ENCODE assay signal across 9 mouse cellular contexts in the genomic region with DNA sequence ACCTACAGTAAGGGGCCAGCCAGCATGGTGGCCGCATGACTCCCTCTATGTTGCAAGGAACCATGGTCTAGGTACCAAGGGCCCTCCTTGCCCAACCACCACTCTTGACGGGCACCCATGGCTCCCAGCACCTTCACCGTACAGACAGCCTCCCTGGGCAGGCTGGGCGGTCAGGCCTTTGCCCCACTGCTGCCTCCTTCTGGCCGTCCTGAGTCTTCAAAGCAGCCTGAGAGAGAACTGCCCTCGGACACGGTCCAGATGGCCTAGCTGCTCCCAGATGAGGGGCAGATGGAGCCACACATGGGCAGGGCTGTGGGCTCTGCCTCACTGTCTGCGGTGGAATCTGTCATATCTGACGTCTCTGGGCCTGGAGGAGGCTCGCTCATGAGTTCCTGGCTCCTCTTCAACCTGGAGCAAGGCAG. TPM values are rescaled to one million over a fixed set of nuclear protein-coding genes. Genes with fewer than 3 reads are reported as not detected.
DNase-seq lines count a peak whose midpoint lies in the region; ATAC-seq and TF ChIP-seq lines count a peak whose summit lies in the region.
"Had no signal": no experiment of that assay in that cellular context is flagged by ENCODE, and none has a peak within 500 bp of the region (broad histone marks: within the 10 kb centered on the region; RNA-seq: fewer than 3 reads in every experiment).

No protein-coding gene starts in this region.

- WGBS in hindbrain, embryonic 10.5 days: 59% methylated on average over 10 of the region's 10 CpGs
- WGBS in neural tube, embryonic 14.5 days: 45% methylated on average over 10 of the region's 10 CpGs

- H3K27me3 ChIP-seq in hindbrain, embryonic 10.5 days (ENCODE audit: insufficient read depth, poor library complexity, severe bottlenecking): no peaks in the 10 kb centered on the region
- H3K27me3 ChIP-seq in neural tube, embryonic 14.5 days (ENCODE audit: control insufficient read depth, insufficient read depth, low read length): no peaks in the 10 kb centered on the region
- H3K27me3 ChIP-seq: limb, embryonic 15.5 days had no signal

- no peak overlapping the region for H3K4me3 ChIP-seq in left cerebral cortex, adult 2 months
- no peak overlapping the region for H3K4me3 ChIP-seq in hindbrain, embryonic 10.5 days
- H3K4me3 ChIP-seq in neural tube, embryonic 14.5 days (ENCODE audit: low read depth, low read length): no peak overlapping the region
- H3K4me3 ChIP-seq: limb, embryonic 15.5 days had no signal

- peak; percentile 22 for DNase-seq in adrenal gland, postnatal 14 days
- DNase-seq in adrenal gland, adult (ENCODE audit: inconsistent age in 2 of 2, low spot score in 1 of 2): no peak
- DNase-seq in left cerebral cortex, adult 2 months (ENCODE audit: extremely low spot score in 1 of 2, low spot score in 2 of 2): no peak
- no peak for DNase-seq in left cerebral cortex, adult 9 months (ENCODE audit: low spot score in 2 of 2)
- DNase-seq in hindbrain, embryonic 10.5 days (ENCODE audit: low spot score): peak; percentile 53
- DNase-seq in urinary bladder, postnatal 36 days (ENCODE audit: low spot score in 2 of 2): no peak
- no peak for DNase-seq in left cerebral cortex, postnatal 25 days (ENCODE audit: low spot score in 2 of 2)

- intact Hi-C loops in left cerebral cortex, adult 2 months (cut with DNase I): loop anchor here (1.0 kb wide), 1 partner anchor 36 kb away; no protein-coding TSS in a partner anchor
- intact Hi-C loops in left cerebral cortex, postnatal 25 days (cut with DNase I): loop anchor here (1.0 kb wide), 1 partner anchor 36 kb away; no protein-coding TSS in a partner anchor

- H3K4me1 ChIP-seq in hindbrain, embryonic 10.5 days (replicated peaks): peaks cover 26% of the 10 kb centered on the region; the same call in 1 of the 2 replicates
- H3K4me1 ChIP-seq in neural tube, embryonic 14.5 days (ENCODE audit: control insufficient read depth, insufficient read depth, low read length): no peaks in the 10 kb centered on the region
- H3K4me1 ChIP-seq: limb, embryonic 15.5 days had no signal

- TF ChIP-seq CTCF in left cerebral cortex, adult 2 months (IDR thresholded peaks at IDR 0.05): peak; percentile 47

- no peak overlapping the region; the same call in 1 of the 2 replicates for H3K27ac ChIP-seq in left cerebral cortex, adult 2 months
- H3K27ac ChIP-seq in hindbrain, embryonic 10.5 days: peak overlapping the region; percentile 30
- H3K27ac ChIP-seq in neural tube, embryonic 14.5 days (ENCODE audit: low read depth, low read length): no peak overlapping the region
- H3K27ac ChIP-seq: limb, embryonic 15.5 days had no signal

- no peak overlapping the region for H3K9ac ChIP-seq in neural tube, embryonic 14.5 days (replicated peaks; ENCODE audit: low read depth, low read length)
- H3K9ac ChIP-seq: limb, embryonic 15.5 days had no signal

- H3K36me3 ChIP-seq in hindbrain, embryonic 10.5 days: peaks cover 37% of the 10 kb centered on the region
- H3K36me3 ChIP-seq in neural tube, embryonic 14.5 days (ENCODE audit: control insufficient read depth, insufficient read depth, low read length): peaks cover 17% of the 10 kb centered on the region
- H3K36me3 ChIP-seq: limb, embryonic 15.5 days had no signal

- H3K4me2 ChIP-seq in neural tube, embryonic 14.5 days (ENCODE audit: low read depth, low read length): no peak overlapping the region
- H3K4me2 ChIP-seq: limb, embryonic 15.5 days had no signal

- ATAC-seq in neural tube, embryonic 14.5 days (ENCODE audit: low read depth): peak; percentile 42; the same call in 1 of the 2 replicates

- H3K9me3 ChIP-seq in hindbrain, embryonic 10.5 days: no peaks in the 10 kb centered on the region
- no peaks in the 10 kb centered on the region for H3K9me3 ChIP-seq in neural tube, embryonic 14.5 days (ENCODE audit: control insufficient read depth, low read length)
- H3K9me3 ChIP-seq: limb, embryonic 15.5 days had no signal

RNA-seq across cellular contexts. Expression of a gene that starts 18.2 kb away (rescaled TPM):
- total RNA-seq in adrenal gland, postnatal 14 days (2021): 3.4 and 4.0 TPM in 2 replicates
- 10 to 100 TPM; 48.2 to 56.9 TPM for total RNA-seq in left cerebral cortex, adult 2 months (2021)
- 122 and 257 TPM in 2 replicates for polyA plus RNA-seq in hindbrain, embryonic 10.5 days (2016; fragmentation: Nextera tagmentation; extraction: Ambion mirVana)
- 256 TPM in 2 replicates for polyA plus RNA-seq in neural tube, embryonic 14.5 days (2014; fragmentation: Nextera tagmentation; extraction: Ambion mirVana)
- total RNA-seq in left cerebral cortex, postnatal 25 days (2021): 10 to 100 TPM; 57.7 to 62.6 TPM

Comparison
In these comparisons a context has a peak if more than half of its experiments do, and no peak if none do; other contexts are left out.
1. DNase-seq: peak in adrenal gland, postnatal 14 days (single experiment) and hindbrain, embryonic 10.5 days (single experiment); none in adrenal gland, adult (0 of 2), left cerebral cortex, adult 2 months (0 of 2), left cerebral cortex, adult 9 months (0 of 2), urinary bladder, postnatal 36 days (0 of 2) and left cerebral cortex, postnatal 25 days (0 of 2).